Mouse (Mus musculus): ENCODE measurements around the gene Mat1a. TPM values are rescaled to one million over a fixed set of nuclear protein-coding genes. Genes with fewer than 3 reads are reported as not detected.

Gene Mat1a
- polyA plus RNA-seq, 1 experiment from 2014 or later = not detected

- Histone ChIP-seq H3K27me3 (no peaks in the 10 kb centered on the region), H3K9me3 (no peaks in the 10 kb centered on the region), H3K36me3 (no peaks in the 10 kb centered on the region), H3K4me1 (replicated peaks) (no peaks in the 10 kb centered on the region), H3K4me3 (no peak overlapping the region), H3K9ac (no peak overlapping the region), H3K27ac (no peak overlapping the region), H3K4me2 (no peak overlapping the region)
- WGBS = 82% methylated on average over 2 of the region's 2 CpGs
- no peak for ATAC-seq (ENCODE audit: low FRiP score)
These were observed 42.5 kb downstream of the Mat1a start for GRCm38 (mm10) chr14:41147356-41147755.

- H3K4me3 ChIP-seq = no peak within 1 kb of the TSS
- no peak within 1 kb of the TSS for H3K4me2 ChIP-seq
- H3K9me3 ChIP-seq = no peaks in the 10 kb centered on the region
- no peak for ATAC-seq (ENCODE audit: low FRiP score)
- 87% methylated on average over 7 of the region's 7 CpGs for WGBS
- H3K36me3 ChIP-seq = no peaks in the 10 kb centered on the region
- H3K4me1 ChIP-seq (replicated peaks) = no peaks in the 10 kb centered on the region
- H3K9ac ChIP-seq = no peak within 1 kb of the TSS
- no peaks in the 10 kb centered on the region for H3K27me3 ChIP-seq
- no peak within 1 kb of the TSS for H3K27ac ChIP-seq
These were observed 46.5 kb downstream of the Mat1a start, which contains the start of gene Mbl1 for GRCm38 (mm10) chr14:41151220-41151898. TSS of gene Mbl1 (plus strand) at chr14:41151458.

- no peaks in the 10 kb centered on the region for H3K27me3 ChIP-seq
- no peaks in the 10 kb centered on the region for H3K4me1 ChIP-seq (replicated peaks)
- no peak overlapping the region for H3K4me3 ChIP-seq
- no peak overlapping the region for H3K27ac ChIP-seq
- H3K9ac ChIP-seq = no peak overlapping the region
- no peak overlapping the region for H3K4me2 ChIP-seq
- 88% methylated on average over 4 of the region's 4 CpGs for WGBS
- ATAC-seq (ENCODE audit: low FRiP score) = no peak
- H3K36me3 ChIP-seq = no peaks in the 10 kb centered on the region
- no peaks in the 10 kb centered on the region for H3K9me3 ChIP-seq
These were observed 55.2 kb downstream of the Mat1a start for GRCm38 (mm10) chr14:41160076-41160475.

DNA sequence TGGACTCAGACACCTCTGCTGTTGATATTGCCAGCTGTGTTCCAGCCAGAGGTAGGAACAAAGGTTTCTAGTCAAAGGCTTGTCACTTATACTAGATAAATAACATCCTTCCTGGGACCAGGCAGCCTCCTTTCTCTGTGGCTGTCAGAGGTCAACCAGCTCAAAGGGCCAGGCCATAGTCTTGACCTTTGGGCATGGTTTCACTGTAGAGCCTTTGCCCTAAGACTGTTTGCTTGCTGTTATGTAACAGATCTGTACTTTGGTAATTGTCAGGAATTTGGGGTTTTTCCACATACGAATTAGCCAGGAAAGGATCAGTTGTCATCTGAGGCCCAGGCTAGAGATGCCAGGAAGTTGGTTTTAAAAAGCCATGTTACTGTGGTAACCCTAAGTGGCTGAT, 55.9 kb downstream of the Mat1a start:
- no peak for ATAC-seq (ENCODE audit: low FRiP score)
- Histone ChIP-seq H3K27ac (no peak overlapping the region), H3K27me3 (no peaks in the 10 kb centered on the region), H3K4me1 (replicated peaks) (no peaks in the 10 kb centered on the region), H3K36me3 (no peaks in the 10 kb centered on the region), H3K4me3 (no peak overlapping the region), H3K9me3 (no peaks in the 10 kb centered on the region), H3K9ac (no peak overlapping the region), H3K4me2 (no peak overlapping the region)
- 45% methylated on average over 1 of the region's 1 CpGs for WGBS

DNA sequence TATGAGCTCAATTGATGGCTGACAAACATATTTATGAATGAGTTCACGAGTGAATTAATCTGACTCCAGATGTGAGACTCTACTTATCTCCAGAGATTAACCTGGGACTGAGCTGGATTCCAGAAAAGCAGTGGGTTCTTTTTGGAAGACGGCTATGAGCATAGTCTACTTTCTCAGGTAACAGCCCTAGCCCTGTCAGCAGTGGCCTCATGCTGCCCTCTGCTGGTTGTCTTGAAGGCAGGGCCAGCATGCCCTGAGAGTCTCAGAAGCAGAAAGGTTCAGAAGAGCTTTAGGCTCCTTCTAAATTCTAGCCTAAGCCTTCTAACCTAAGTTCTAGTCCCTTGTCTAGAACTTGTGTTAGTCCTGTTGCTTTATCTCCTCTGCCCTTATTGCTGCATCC, 57.8 kb downstream of the Mat1a start:
- Histone ChIP-seq H3K4me1 (replicated peaks) (no peaks in the 10 kb centered on the region), H3K27ac (no peak overlapping the region), H3K9me3 (no peaks in the 10 kb centered on the region), H3K4me2 (no peak overlapping the region), H3K9ac (no peak overlapping the region), H3K27me3 (no peaks in the 10 kb centered on the region), H3K4me3 (no peak overlapping the region), H3K36me3 (no peaks in the 10 kb centered on the region)
- ATAC-seq (ENCODE audit: low FRiP score) = no peak
- WGBS = 29% methylated on average over 2 of the region's 2 CpGs

DNA sequence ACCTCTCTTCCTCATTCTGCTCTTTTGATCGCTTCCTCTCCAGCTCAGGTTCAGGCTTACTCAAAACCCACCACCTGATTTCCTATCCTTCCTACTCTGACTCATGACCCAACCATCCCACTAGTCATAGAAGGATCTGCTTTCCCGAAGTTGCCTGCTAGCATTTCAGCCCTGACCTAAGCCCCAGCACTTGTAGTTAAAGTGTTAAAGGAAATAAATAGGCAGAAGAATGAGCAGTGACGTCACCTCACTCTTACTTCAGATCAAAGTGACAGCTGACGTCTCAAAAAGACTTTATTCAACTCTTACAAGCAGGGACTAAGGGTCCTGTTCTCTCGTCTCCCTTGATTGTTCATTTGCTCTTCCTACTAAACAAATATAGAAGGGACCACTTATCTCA, 62.4 kb downstream of the Mat1a start:
- no peak for ATAC-seq (ENCODE audit: low FRiP score)
- H3K27ac ChIP-seq = no peak overlapping the region
- WGBS = 69% methylated on average over 5 of the region's 5 CpGs

GRCm38 (mm10) chr14:41168567-41168966, 63.7 kb downstream of the Mat1a start:
- Histone ChIP-seq H3K27ac (no peak overlapping the region), H3K36me3 (no peaks in the 10 kb centered on the region), H3K9ac (no peak overlapping the region), H3K4me1 (replicated peaks) (no peaks in the 10 kb centered on the region), H3K4me3 (no peak overlapping the region), H3K9me3 (no peaks in the 10 kb centered on the region), H3K4me2 (no peak overlapping the region), H3K27me3 (no peaks in the 10 kb centered on the region)
- no peak for ATAC-seq (ENCODE audit: low FRiP score)
- 95% methylated on average over 1 of the region's 1 CpGs for WGBS

More for the DNA sequence above, 62.4 kb downstream of the Mat1a start:
- H3K9me3 ChIP-seq = no peaks in the 10 kb centered on the region
- no peaks in the 10 kb centered on the region for H3K4me1 ChIP-seq (replicated peaks)
- no peaks in the 10 kb centered on the region for H3K27me3 ChIP-seq
- no peaks in the 10 kb centered on the region for H3K36me3 ChIP-seq
- no peak overlapping the region for H3K4me2 ChIP-seq
- no peak overlapping the region for H3K4me3 ChIP-seq
- H3K9ac ChIP-seq = no peak overlapping the region

DNA sequence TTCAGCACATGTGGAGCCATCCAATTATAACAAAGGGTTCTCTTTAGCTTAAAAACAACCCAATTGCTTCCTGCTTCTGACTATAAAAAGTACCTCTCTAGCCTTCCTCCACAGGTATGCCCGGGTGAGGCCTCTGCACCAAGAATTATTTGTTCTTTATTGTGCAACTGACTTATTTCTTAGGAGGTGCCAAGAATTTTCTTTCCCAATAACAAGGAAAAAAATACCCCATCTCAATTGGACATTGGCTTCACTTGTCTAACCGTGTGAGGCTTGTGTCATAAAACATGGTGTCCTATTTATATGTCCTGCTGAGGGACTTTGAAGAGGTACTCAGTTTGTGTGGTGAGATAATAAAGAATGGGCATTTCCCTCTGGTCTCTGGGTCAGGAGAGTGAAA, 65.7 kb downstream of the Mat1a start:
- Histone ChIP-seq H3K4me1 (replicated peaks) (no peaks in the 10 kb centered on the region), H3K36me3 (no peaks in the 10 kb centered on the region), H3K9ac (no peak overlapping the region), H3K9me3 (no peaks in the 10 kb centered on the region), H3K27me3 (no peaks in the 10 kb centered on the region), H3K4me3 (no peak overlapping the region), H3K27ac (no peak overlapping the region), H3K4me2 (no peak overlapping the region)
- 91% methylated on average over 2 of the region's 2 CpGs for WGBS
- no peak for ATAC-seq (ENCODE audit: low FRiP score)

Other genes with a start within 250 kb of the Mat1a start
- gene Sh2d4b, start 211.8 kb upstream of the Mat1a start, polyA plus RNA-seq (2015; fragmentation: Nextera tagmentation; extraction: Ambion mirVana) = 1.1 and 1.9 TPM in 2 replicates
- gene Tspan14, start 138.2 kb upstream of the Mat1a start, polyA plus RNA-seq (2015; fragmentation: Nextera tagmentation; extraction: Ambion mirVana) = 76.4 and 77.0 TPM in 2 replicates
- gene Fam213a, start 91.2 kb upstream of the Mat1a start, polyA plus RNA-seq (2015; fragmentation: Nextera tagmentation; extraction: Ambion mirVana) = 78.5 and 81.6 TPM in 2 replicates
- gene Dydc2, start 35.8 kb upstream of the Mat1a start, polyA plus RNA-seq (2015; fragmentation: Nextera tagmentation; extraction: Ambion mirVana) = 0.66 and 1.1 TPM in 2 replicates
- gene Dydc1, start 32.1 kb upstream of the Mat1a start, polyA plus RNA-seq (2015; fragmentation: Nextera tagmentation; extraction: Ambion mirVana) = 0.22 TPM in 1 of 2 replicates, not detected in the other
- not detected in 2 replicates for gene Sftpa1, start 26.7 kb downstream of the Mat1a start, polyA plus RNA-seq (2015; fragmentation: Nextera tagmentation; extraction: Ambion mirVana)
- gene Mbl1, start 46.4 kb downstream of the Mat1a start, polyA plus RNA-seq (2015; fragmentation: Nextera tagmentation; extraction: Ambion mirVana) = not detected in 2 replicates
- gene Sftpd, start 80.1 kb downstream of the Mat1a start, polyA plus RNA-seq (2015; fragmentation: Nextera tagmentation; extraction: Ambion mirVana) = not detected in 2 replicates
- 0.16 and 0.17 TPM in 2 replicates for gene Gm2832, start 173.8 kb downstream of the Mat1a start, polyA plus RNA-seq (2015; fragmentation: Nextera tagmentation; extraction: Ambion mirVana)
- gene Gm5798, start 243.6 kb downstream of the Mat1a start, polyA plus RNA-seq (2015; fragmentation: Nextera tagmentation; extraction: Ambion mirVana) = not detected in 2 replicates